Mouse (Mus musculus): Measurements from ENCODE around the gene Pmepa1.

DNA sequence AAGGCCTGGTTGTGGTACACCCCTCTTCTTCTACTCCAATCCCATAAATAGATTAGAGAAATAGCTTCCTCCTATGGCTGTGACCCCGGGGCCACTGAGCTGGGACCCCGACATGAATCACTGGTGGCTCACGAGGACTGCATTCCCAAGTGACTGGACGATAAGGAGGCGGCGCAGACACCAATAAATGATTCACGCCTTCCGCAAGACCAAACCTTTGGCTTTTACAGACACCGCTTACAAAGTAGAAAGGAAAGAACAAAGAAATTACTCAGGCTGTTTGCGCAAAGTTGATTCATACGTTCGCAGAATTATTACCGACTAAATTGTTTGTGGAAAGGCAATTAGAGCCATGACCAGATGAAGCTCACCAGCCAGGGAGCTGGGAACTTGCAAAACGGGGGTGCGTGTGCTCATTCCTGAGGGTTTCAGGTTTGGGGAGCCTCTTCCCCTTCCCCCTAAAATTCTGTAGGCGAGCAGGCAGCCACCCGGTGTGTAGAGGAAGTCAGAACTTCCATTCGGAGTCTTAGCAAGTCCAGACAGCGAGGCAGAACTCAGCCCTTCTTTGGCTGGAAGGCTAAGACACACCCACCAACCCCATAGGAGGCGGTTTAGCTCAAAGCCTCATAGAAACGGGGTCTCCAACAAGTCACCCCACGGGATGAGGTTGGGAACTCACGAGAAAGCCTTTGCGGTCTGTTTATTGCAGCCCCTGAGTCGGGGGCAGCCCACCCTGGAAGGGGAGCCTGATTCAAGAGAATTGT, 9.8 kb downstream of the Pmepa1 start:
- TF ChIP-seq GATA1 (IDR thresholded peaks at IDR 0.05; ENCODE audit: low read length) (no peak), TAL1 (IDR thresholded peaks at IDR 0.05; ENCODE audit: low read length) (no peak)

Data from erythroblast, embryonic 14.5 days (primary cell).